Mouse (Mus musculus) hindbrain, postnatal 0 days (tissue): ENCODE data around the gene Gm15107. TPM values are rescaled to one million over a fixed set of nuclear protein-coding genes. Genes with fewer than 3 reads are reported as not detected.
"Not testable (repeated sequence)": the region's sequence is repeated elsewhere in the genome, so short reads cannot be mapped to it uniquely, and the experiment has no call there.

ENCODE experiments used
- ATAC-seq: fragments of 200-750 bp; cut with Nextera tagmentation; 2 replicates; pipeline ENCODE4 v1.8.0; 2017; ENCODE audit warnings: mild to moderate bottlenecking, moderate TSS enrichment, moderate library complexity
- DNase-seq: peaks from one replicate; pipeline ENCODE4 v3.0.0-alpha.2; 2015; ENCODE audit warnings: low spot score
- H3K27ac ChIP-seq: fragments of 300-500 bp; sonication (generic); 2 replicates; pipeline ENCODE4 v1.5.1; 2014; ENCODE audit warnings: mild to moderate bottlenecking
- H3K27me3 ChIP-seq: fragments of 300-500 bp; sonication (generic); 2 replicates; pipeline ENCODE4 v1.6.1; 2014; ENCODE audit warnings: low read length, mixed read lengths; ENCODE audit not compliant: insufficient read depth
- H3K36me3 ChIP-seq: fragments of 300-500 bp; sonication (generic); 2 replicates; pipeline ENCODE4 v1.6.1; 2014; ENCODE audit warnings: low read length, mixed read lengths; ENCODE audit not compliant: insufficient read depth
- H3K4me1 ChIP-seq: fragments of 300-500 bp; sonication (generic); 2 replicates; pipeline ENCODE4 v1.6.1; 2014; ENCODE audit warnings: antibody characterized with exemption, low read length, mixed read lengths; ENCODE audit not compliant: insufficient read depth
- H3K4me2 ChIP-seq: fragments of 300-500 bp; sonication (generic); 2 replicates; pipeline ENCODE4 v1.6.1; 2014; ENCODE audit warnings: low read depth, mild to moderate bottlenecking, low read length, moderate library complexity, mixed read lengths
- H3K4me3 ChIP-seq: fragments of 300-500 bp; sonication (generic); 2 replicates; pipeline ENCODE4 v1.5.1; 2014; ENCODE audit warnings: low read length
- H3K9ac ChIP-seq: fragments of 300-500 bp; sonication (generic); replicated peaks from 2 replicates; pipeline ENCODE4 v1.6.1; 2014; ENCODE audit warnings: mild to moderate bottlenecking, low read length, moderate library complexity, mixed read lengths
- H3K9me3 ChIP-seq: fragments of 300-500 bp; sonication (generic); 2 replicates; pipeline ENCODE4 v1.6.1; 2016; ENCODE audit warnings: low read length, mixed read lengths
- WGBS: fragments of 180-500 bp; shearing (Covaris S2); extraction: QIAGEN DNeasy Blood & Tissue Kit; methylation state at CpG from one replicate; pipeline ENCODE4 v1.1.7; 2014; 5-methylcytosine and 5-hydroxymethylcytosine counted together
- polyA plus RNA-seq: library from polyadenylated mRNA; unstranded; fragments of >200 nt; fragmentation: Nextera tagmentation; extraction: Ambion mirVana; gene quantifications from 2 replicates; pipeline ENCODE4 v1.2.1, GENCODE M21; 2015
- total RNA-seq: library from RNA; depleted of rRNA; stranded (reverse); fragments of >200 nt; gene quantifications from 2 replicates; pipeline ENCODE4 v1.2.3, GENCODE M21; 2014; rRNA removed

The Gm15107 gene
- total RNA-seq (not detected in 2 replicates), polyA plus RNA-seq (not detected in 2 replicates)

- not testable (repeated sequence) for H3K4me1 ChIP-seq, ATAC-seq, DNase-seq, H3K27me3 ChIP-seq, H3K36me3 ChIP-seq, H3K9ac ChIP-seq, H3K4me3 ChIP-seq, H3K27ac ChIP-seq, H3K9me3 ChIP-seq, H3K4me2 ChIP-seq
- 90% methylated on average over 2 of the region's 6 CpGs for WGBS
Observed at GRCm38 (mm10) chrX:148180424-148180823, at the start of gene Gm15107. Gene Gm15107 (plus strand): TSS chrX:148180724.

Other genes with a start within 250 kb of the Gm15107 start
- gene Gm15080, start 187.7 kb upstream of the Gm15107 start, total RNA-seq: not detected in 2 replicates
- not detected in 2 replicates for gene Gm15080, start 187.7 kb upstream of the Gm15107 start, polyA plus RNA-seq